Mouse (Mus musculus): ENCODE data around the gene Tbr1. TPM values are rescaled to one million over a fixed set of nuclear protein-coding genes. Genes with fewer than 3 reads are reported as not detected.

Gene Tbr1
- polyA plus RNA-seq, 1 experiment from 2014 or later: 42.2 TPM

- no peaks in the 10 kb centered on the region for H3K9me3 ChIP-seq (ENCODE audit: control insufficient read depth, low read length)
- H3K27me3 ChIP-seq (replicated peaks; ENCODE audit: control insufficient read depth, insufficient read depth, low read length): peaks cover 3% of the 10 kb centered on the region
- no peaks in the 10 kb centered on the region for H3K36me3 ChIP-seq (ENCODE audit: control insufficient read depth, insufficient read depth)
- ATAC-seq: peak; percentile 36
- H3K27ac ChIP-seq (ENCODE audit: low read length): peak overlapping the region; percentile 98
- H3K4me2 ChIP-seq (ENCODE audit: low read length): peak overlapping the region; percentile 51
- WGBS: 2% methylated on average over 29 of the region's 29 CpGs
- peak overlapping the region; percentile 87 for H3K9ac ChIP-seq (replicated peaks; ENCODE audit: low read depth, low read length)
- peaks cover 16% of the 10 kb centered on the region for H3K4me1 ChIP-seq (replicated peaks; ENCODE audit: control insufficient read depth, insufficient read depth, low read length)
- H3K4me3 ChIP-seq (replicated peaks; ENCODE audit: low read length): peak overlapping the region; percentile 65
Observed at GRCm38 (mm10) chr2:61803443-61804367, 975 bp downstream of the Tbr1 start.

GRCm38 (mm10) chr2:61804382-61804840 is 1.7 kb downstream of the Tbr1 start:
- Histone ChIP-seq H3K9ac (replicated peaks; ENCODE audit: low read depth, low read length) (peak overlapping the region; percentile 87), H3K4me2 (ENCODE audit: low read length) (peak overlapping the region; percentile 51), H3K36me3 (ENCODE audit: control insufficient read depth, insufficient read depth) (no peaks in the 10 kb centered on the region), H3K9me3 (ENCODE audit: control insufficient read depth, low read length) (no peaks in the 10 kb centered on the region), H3K27me3 (replicated peaks; ENCODE audit: control insufficient read depth, insufficient read depth, low read length) (peaks cover 3% of the 10 kb centered on the region), H3K4me3 (replicated peaks; ENCODE audit: low read length) (peak overlapping the region; percentile 65), H3K27ac (ENCODE audit: low read length) (peak overlapping the region; percentile 98), H3K4me1 (replicated peaks; ENCODE audit: control insufficient read depth, insufficient read depth, low read length) (peaks cover 16% of the 10 kb centered on the region)
- WGBS: under 1% methylated on average over 10 of the region's 10 CpGs
- ATAC-seq: peak; percentile 57

GRCm38 (mm10) chr2:61804841-61805540 is 2.3 kb downstream of the Tbr1 start:
- Histone ChIP-seq H3K27me3 (replicated peaks; ENCODE audit: control insufficient read depth, insufficient read depth, low read length) (peaks cover 4% of the 10 kb centered on the region), H3K9ac (replicated peaks; ENCODE audit: low read depth, low read length) (peak overlapping the region; percentile 87), H3K4me2 (ENCODE audit: low read length) (peak overlapping the region; percentile 51), H3K4me3 (replicated peaks; ENCODE audit: low read length) (peak overlapping the region; percentile 65), H3K4me1 (replicated peaks; ENCODE audit: control insufficient read depth, insufficient read depth, low read length) (peaks cover 16% of the 10 kb centered on the region), H3K9me3 (ENCODE audit: control insufficient read depth, low read length) (no peaks in the 10 kb centered on the region), H3K27ac (ENCODE audit: low read length) (peak overlapping the region; percentile 98), H3K36me3 (ENCODE audit: control insufficient read depth, insufficient read depth) (no peaks in the 10 kb centered on the region)
- ATAC-seq: peak; percentile 15
- under 1% methylated on average over 39 of the region's 39 CpGs for WGBS

GRCm38 (mm10) chr2:61805541-61806345 is 3.0 kb downstream of the Tbr1 start:
- H3K4me1 ChIP-seq (replicated peaks; ENCODE audit: control insufficient read depth, insufficient read depth, low read length): peaks cover 16% of the 10 kb centered on the region
- 0 out of 2 replicates have a peak, but pooled peaks cover 2% of the 10 kb centered on the region for H3K9me3 ChIP-seq (ENCODE audit: control insufficient read depth, low read length)
- H3K4me2 ChIP-seq (ENCODE audit: low read length): peak overlapping the region; percentile 51
- H3K9ac ChIP-seq (replicated peaks; ENCODE audit: low read depth, low read length): peak overlapping the region; percentile 87
- 0 out of 2 replicates have a peak, but pooled peaks have one; percentile 6 for ATAC-seq
- no peaks in the 10 kb centered on the region for H3K36me3 ChIP-seq (ENCODE audit: control insufficient read depth, insufficient read depth)
- under 1% methylated on average over 39 of the region's 39 CpGs for WGBS
- H3K27ac ChIP-seq (ENCODE audit: low read length): peak overlapping the region; percentile 98
- peak overlapping the region; percentile 65 for H3K4me3 ChIP-seq (replicated peaks; ENCODE audit: low read length)
- H3K27me3 ChIP-seq (replicated peaks; ENCODE audit: control insufficient read depth, insufficient read depth, low read length): peaks cover 11% of the 10 kb centered on the region

GRCm38 (mm10) chr2:61806346-61806825 is 3.7 kb downstream of the Tbr1 start:
- Histone ChIP-seq H3K9ac (replicated peaks; ENCODE audit: low read depth, low read length) (peak overlapping the region; percentile 87), H3K4me2 (ENCODE audit: low read length) (peak overlapping the region; percentile 53), H3K4me1 (replicated peaks; ENCODE audit: control insufficient read depth, insufficient read depth, low read length) (peaks cover 19% of the 10 kb centered on the region), H3K27ac (ENCODE audit: low read length) (peak overlapping the region; percentile 98), H3K36me3 (ENCODE audit: control insufficient read depth, insufficient read depth) (no peaks in the 10 kb centered on the region), H3K9me3 (ENCODE audit: control insufficient read depth, low read length) (0 out of 2 replicates have a peak, but pooled peaks cover 2% of the 10 kb centered on the region), H3K27me3 (replicated peaks; ENCODE audit: control insufficient read depth, insufficient read depth, low read length) (peaks cover 14% of the 10 kb centered on the region), H3K4me3 (replicated peaks; ENCODE audit: low read length) (peak overlapping the region; percentile 65)
- 4% methylated on average over 3 of the region's 3 CpGs for WGBS
- no peak for ATAC-seq

GRCm38 (mm10) chr2:61807151-61807550 is 4.4 kb downstream of the Tbr1 start:
- peak overlapping the region; percentile 65 for H3K4me3 ChIP-seq (replicated peaks; ENCODE audit: low read length)
- no peaks in the 10 kb centered on the region for H3K36me3 ChIP-seq (ENCODE audit: control insufficient read depth, insufficient read depth)
- H3K9ac ChIP-seq (replicated peaks; ENCODE audit: low read depth, low read length): peak overlapping the region; percentile 87
- H3K4me2 ChIP-seq (ENCODE audit: low read length): peak overlapping the region; percentile 53
- ATAC-seq: peak; percentile 26
- peaks cover 24% of the 10 kb centered on the region for H3K4me1 ChIP-seq (replicated peaks; ENCODE audit: control insufficient read depth, insufficient read depth, low read length)
- WGBS: 3% methylated on average over 21 of the region's 22 CpGs
- H3K9me3 ChIP-seq (ENCODE audit: control insufficient read depth, low read length): 0 out of 2 replicates have a peak, but pooled peaks cover 2% of the 10 kb centered on the region
- peak overlapping the region; percentile 98 for H3K27ac ChIP-seq (ENCODE audit: low read length)
- H3K27me3 ChIP-seq (replicated peaks; ENCODE audit: control insufficient read depth, insufficient read depth, low read length): peaks cover 13% of the 10 kb centered on the region

GRCm38 (mm10) chr2:61807781-61808180 is 5.1 kb downstream of the Tbr1 start:
- peak overlapping the region; percentile 98 for H3K27ac ChIP-seq (ENCODE audit: low read length)
- WGBS: 35% methylated on average over 2 of the region's 2 CpGs

GRCm38 (mm10) chr2:61808776-61809175 is 6.0 kb downstream of the Tbr1 start:
- H3K4me2 ChIP-seq (ENCODE audit: low read length): peak overlapping the region; percentile 67
- 0 out of 2 replicates have a peak, but pooled peaks cover 2% of the 10 kb centered on the region for H3K9me3 ChIP-seq (ENCODE audit: control insufficient read depth, low read length)
- peak overlapping the region; percentile 31 for H3K27ac ChIP-seq (ENCODE audit: low read length)
- no peak for ATAC-seq
- no peaks in the 10 kb centered on the region for H3K36me3 ChIP-seq (ENCODE audit: control insufficient read depth, insufficient read depth)
- 3% methylated on average over 6 of the region's 6 CpGs for WGBS
- peak overlapping the region; percentile 52 for H3K9ac ChIP-seq (replicated peaks; ENCODE audit: low read depth, low read length)
- peak overlapping the region; percentile 46 for H3K4me3 ChIP-seq (replicated peaks; ENCODE audit: low read length)
- H3K4me1 ChIP-seq (replicated peaks; ENCODE audit: control insufficient read depth, insufficient read depth, low read length): peaks cover 17% of the 10 kb centered on the region
- H3K27me3 ChIP-seq (replicated peaks; ENCODE audit: control insufficient read depth, insufficient read depth, low read length): peaks cover 11% of the 10 kb centered on the region

More at GRCm38 (mm10) chr2:61807781-61808180, 5.1 kb downstream of the Tbr1 start:
- Histone ChIP-seq H3K27me3 (replicated peaks; ENCODE audit: control insufficient read depth, insufficient read depth, low read length) (peaks cover 11% of the 10 kb centered on the region), H3K4me3 (replicated peaks; ENCODE audit: low read length) (peak overlapping the region; percentile 65), H3K9ac (replicated peaks; ENCODE audit: low read depth, low read length) (peak overlapping the region; percentile 87), H3K4me1 (replicated peaks; ENCODE audit: control insufficient read depth, insufficient read depth, low read length) (peaks cover 20% of the 10 kb centered on the region), H3K9me3 (ENCODE audit: control insufficient read depth, low read length) (0 out of 2 replicates have a peak, but pooled peaks cover 2% of the 10 kb centered on the region), H3K4me2 (ENCODE audit: low read length) (peak overlapping the region; percentile 53), H3K36me3 (ENCODE audit: control insufficient read depth, insufficient read depth) (no peaks in the 10 kb centered on the region)
- ATAC-seq: no peak
